Mouse (Mus musculus) hindbrain, embryonic 13.5 days (tissue): Measurements from ENCODE around the gene Abcd3. TPM values are rescaled to one million over a fixed set of nuclear protein-coding genes. Genes with fewer than 3 reads are reported as not detected.

Experiments used
- ATAC-seq: fragments of 200-750 bp; cut with Nextera tagmentation; 2 replicates; pipeline ENCODE4 v1.8.0; 2017; ENCODE audit warnings: moderate TSS enrichment; ENCODE audit not compliant: low FRiP score
- H3K27ac ChIP-seq: fragments of 300-500 bp; sonication (generic); 2 replicates; pipeline ENCODE4 v1.5.1; 2015; ENCODE audit warnings: inconsistent platforms, mild to moderate bottlenecking, moderate library complexity
- H3K27me3 ChIP-seq: fragments of 300-500 bp; sonication (generic); 2 replicates; pipeline ENCODE4 v1.6.1; 2015; ENCODE audit warnings: mild to moderate bottlenecking, inconsistent platforms
- H3K36me3 ChIP-seq: fragments of 300-500 bp; sonication (generic); 2 replicates; pipeline ENCODE4 v1.6.1; 2015; ENCODE audit warnings: mild to moderate bottlenecking, inconsistent platforms
- H3K4me1 ChIP-seq: fragments of 300-500 bp; sonication (generic); replicated peaks from 2 replicates; pipeline ENCODE4 v1.6.1; 2015; ENCODE audit warnings: inconsistent platforms
- H3K4me2 ChIP-seq: fragments of 300-500 bp; sonication (generic); 2 replicates; pipeline ENCODE4 v1.6.1; 2015; ENCODE audit warnings: inconsistent platforms, mild to moderate bottlenecking, moderate library complexity
- H3K4me3 ChIP-seq: fragments of 300-500 bp; sonication (generic); 2 replicates; pipeline ENCODE4 v1.5.1; 2015; ENCODE audit warnings: mild to moderate bottlenecking, inconsistent platforms
- H3K9ac ChIP-seq: fragments of 300-500 bp; sonication (generic); 2 replicates; pipeline ENCODE4 v1.6.1; 2015; ENCODE audit warnings: mild to moderate bottlenecking, inconsistent platforms
- H3K9me3 ChIP-seq: fragments of 300-500 bp; sonication (generic); 2 replicates; pipeline ENCODE4 v1.6.1; 2016; ENCODE audit warnings: inconsistent platforms
- WGBS: fragments of 180-500 bp; shearing (Covaris S2); methylation state at CpG from one replicate; pipeline ENCODE4 v1.1.7; 2015; 5-methylcytosine and 5-hydroxymethylcytosine counted together
- polyA plus RNA-seq: library from polyadenylated mRNA; unstranded; fragments of >200 nt; fragmentation: Nextera tagmentation; extraction: Ambion mirVana; gene quantifications from 2 replicates; pipeline ENCODE4 v1.2.1, GENCODE M21; 2015

The Abcd3 gene
- polyA plus RNA-seq = 69.1 and 70.6 TPM in 2 replicates

DNA sequence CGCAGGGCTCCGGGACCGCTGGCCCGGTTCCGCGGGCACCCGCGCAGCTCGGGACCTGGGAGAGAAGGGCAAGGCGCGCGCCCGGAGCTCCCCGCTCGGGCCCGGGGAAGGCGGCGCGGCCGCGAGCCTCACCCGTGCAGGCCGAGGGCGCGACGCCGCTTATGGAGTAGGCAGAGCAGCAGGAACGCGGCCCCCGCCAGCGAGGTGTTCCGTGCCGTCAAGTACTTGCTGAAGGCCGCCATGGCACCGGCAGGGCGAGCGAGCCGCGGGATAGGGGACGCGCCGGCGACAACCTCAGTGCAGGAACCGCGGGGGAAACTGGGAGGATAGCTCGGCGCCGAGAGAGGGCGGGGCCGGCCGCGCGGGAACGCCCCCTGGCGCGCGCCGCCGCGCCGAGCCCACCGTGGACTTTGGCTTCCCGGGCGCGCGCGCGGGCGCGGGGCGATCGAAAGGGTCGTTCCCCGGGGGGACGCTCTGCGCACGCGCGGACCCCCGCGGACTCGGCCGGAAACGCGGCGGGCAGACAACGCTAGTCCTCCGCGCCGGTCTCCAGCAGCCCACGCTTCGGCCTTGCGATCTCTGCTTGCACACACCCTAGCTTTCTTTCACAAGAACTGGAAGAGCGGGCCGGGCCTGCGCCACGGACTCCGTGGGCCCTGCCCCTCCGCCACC lies at the start of gene Abcd3:
Abcd3 (minus strand) TSS at position 426 of the 672 bp plus-strand sequence.
- H3K4me1 ChIP-seq = peaks cover 32% of the 10 kb centered on the region
- no peaks in the 10 kb centered on the region for H3K36me3 ChIP-seq
- peak; percentile 93 for ATAC-seq
- H3K4me3 ChIP-seq = peak within 1 kb of the TSS; percentile 75
- no peaks in the 10 kb centered on the region for H3K27me3 ChIP-seq
- peak within 1 kb of the TSS; percentile 80 for H3K4me2 ChIP-seq
- WGBS = under 1% methylated on average over 74 of the region's 99 CpGs
- H3K9ac ChIP-seq = peak within 1 kb of the TSS; percentile 88
- H3K9me3 ChIP-seq = no peaks in the 10 kb centered on the region
- peak within 1 kb of the TSS; percentile 98 for H3K27ac ChIP-seq

DNA sequence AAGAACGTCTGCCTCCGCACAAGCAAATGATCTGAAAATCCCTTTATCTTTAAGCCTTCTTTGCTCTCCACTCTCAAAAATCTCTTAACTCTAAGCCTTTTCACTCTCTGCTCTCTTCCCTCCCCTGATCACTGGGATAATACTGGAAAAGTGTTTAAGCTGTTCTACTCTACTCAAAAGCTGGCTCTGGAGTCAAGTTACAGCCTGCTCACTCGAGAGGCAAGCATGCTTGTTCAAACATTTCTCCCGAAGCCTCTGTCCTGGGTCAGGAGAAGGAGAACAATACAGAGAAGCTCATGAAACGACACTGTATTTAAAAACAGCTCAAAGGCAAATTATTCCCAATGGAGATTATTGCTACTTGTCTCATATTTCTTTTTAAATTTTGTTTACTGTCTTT lies 44.0 kb upstream of the Abcd3 start:
- no peak for ATAC-seq
- no peak overlapping the region for H3K4me3 ChIP-seq
- 42% methylated on average over 5 of the region's 5 CpGs for WGBS

DNA sequence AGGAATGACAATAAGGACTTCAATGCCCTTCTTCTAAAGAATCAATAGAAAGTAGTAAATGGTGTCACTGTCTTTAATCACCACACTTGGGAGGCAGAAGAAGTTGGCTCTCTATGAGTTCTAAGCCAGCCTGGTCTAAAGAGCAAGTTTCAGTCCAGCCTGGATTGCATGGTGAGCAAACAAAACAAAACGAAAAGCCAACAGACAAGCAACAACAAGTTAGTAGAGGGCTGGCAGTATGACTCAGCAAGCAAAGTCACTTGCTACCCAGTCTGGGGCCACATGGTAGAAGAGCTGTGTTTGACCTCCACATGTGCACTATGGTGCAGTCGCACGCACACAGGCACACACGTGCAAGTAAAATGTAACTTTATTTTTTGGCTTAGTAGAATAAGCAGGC lies 41.0 kb upstream of the Abcd3 start:
- Histone ChIP-seq H3K9me3 (no peaks in the 10 kb centered on the region), H3K4me1 (no peaks in the 10 kb centered on the region), H3K27me3 (no peaks in the 10 kb centered on the region), H3K27ac (no peak overlapping the region), H3K4me3 (no peak overlapping the region), H3K9ac (no peak overlapping the region), H3K4me2 (no peak overlapping the region), H3K36me3 (no peaks in the 10 kb centered on the region)
- ATAC-seq = no peak
- 93% methylated on average over 4 of the region's 4 CpGs for WGBS

More for the DNA sequence above, 44.0 kb upstream of the Abcd3 start:
- H3K4me1 ChIP-seq = no peaks in the 10 kb centered on the region
- no peak overlapping the region for H3K4me2 ChIP-seq
- no peak overlapping the region for H3K27ac ChIP-seq
- no peaks in the 10 kb centered on the region for H3K36me3 ChIP-seq
- no peaks in the 10 kb centered on the region for H3K9me3 ChIP-seq
- H3K9ac ChIP-seq = no peak overlapping the region
- no peaks in the 10 kb centered on the region for H3K27me3 ChIP-seq

DNA sequence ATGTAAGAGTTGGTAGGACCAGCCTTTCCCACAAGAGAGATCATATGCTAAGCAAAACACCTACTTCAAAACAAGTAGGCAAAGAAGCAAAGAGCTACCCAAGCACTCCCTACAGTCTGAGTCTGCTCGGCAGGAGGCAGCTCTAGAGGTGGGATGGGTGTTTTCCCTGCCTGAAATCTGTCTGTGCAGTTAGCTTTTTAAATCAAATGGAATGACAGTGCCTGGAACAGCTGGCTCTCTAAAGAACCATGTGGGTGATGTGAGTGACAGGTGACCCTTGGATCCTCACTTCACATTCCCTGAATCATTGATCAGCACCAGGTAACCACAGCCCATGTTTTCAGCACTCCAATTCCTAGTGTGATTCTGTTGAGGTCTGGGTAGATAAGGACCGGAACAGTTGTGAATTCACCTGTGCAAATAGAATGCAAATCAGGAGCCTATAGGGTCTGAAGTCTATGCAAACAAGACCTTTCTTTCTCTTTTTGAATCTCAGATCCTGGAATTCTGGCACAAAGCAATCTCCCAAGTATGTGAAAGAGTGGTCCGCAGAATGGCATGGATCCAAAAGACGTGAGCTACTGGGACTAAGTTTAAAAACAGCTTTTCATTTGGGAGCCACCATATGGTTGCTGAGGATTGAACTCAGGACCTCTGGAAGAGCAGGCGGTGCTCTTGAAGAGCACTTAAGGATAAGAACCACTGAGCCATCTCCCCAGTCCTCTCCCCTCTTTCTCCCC lies 38.8 kb upstream of the Abcd3 start:
- Histone ChIP-seq H3K4me3 (no peak overlapping the region), H3K4me1 (no peaks in the 10 kb centered on the region), H3K4me2 (no peak overlapping the region), H3K27me3 (no peaks in the 10 kb centered on the region), H3K36me3 (no peaks in the 10 kb centered on the region), H3K9ac (no peak overlapping the region), H3K27ac (no peak overlapping the region), H3K9me3 (no peaks in the 10 kb centered on the region)
- ATAC-seq = no peak
- 74% methylated on average over 5 of the region's 5 CpGs for WGBS

DNA sequence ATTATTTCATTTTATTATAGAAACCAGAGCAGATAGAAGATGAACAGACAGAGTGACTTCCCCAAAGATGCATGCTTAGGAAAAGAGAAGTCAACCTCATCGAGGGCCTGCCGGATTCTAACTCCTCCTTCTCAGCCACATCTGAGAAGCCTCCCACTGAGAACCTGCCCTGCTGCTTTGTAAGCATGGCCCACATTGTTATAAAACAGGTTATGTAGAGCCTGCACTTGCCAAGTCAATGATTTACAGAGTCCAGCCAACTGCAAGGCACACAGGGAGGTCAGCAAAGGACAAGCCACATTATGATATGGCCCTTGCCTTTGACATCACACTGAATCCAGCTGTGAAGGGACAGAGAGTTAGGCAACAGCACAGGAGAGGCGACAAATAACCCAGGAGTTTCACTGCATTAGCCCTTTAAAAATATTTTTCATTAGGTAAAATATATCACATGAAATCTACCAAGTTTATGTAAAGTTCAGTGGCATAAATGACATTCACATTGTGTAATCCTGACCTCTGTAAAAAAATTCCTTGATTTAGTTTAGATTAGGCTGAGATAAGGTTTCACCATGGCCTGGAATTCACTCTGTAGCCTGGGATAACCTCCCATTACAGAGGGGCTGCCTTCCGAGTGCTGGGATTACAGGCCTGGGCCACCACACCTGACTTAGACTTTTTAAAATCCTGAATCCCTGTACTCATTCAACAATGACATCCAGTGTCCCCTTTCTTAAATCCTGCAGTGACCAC lies 37.1 kb upstream of the Abcd3 start:
- WGBS = 40% methylated on average over 4 of the region's 4 CpGs

DNA sequence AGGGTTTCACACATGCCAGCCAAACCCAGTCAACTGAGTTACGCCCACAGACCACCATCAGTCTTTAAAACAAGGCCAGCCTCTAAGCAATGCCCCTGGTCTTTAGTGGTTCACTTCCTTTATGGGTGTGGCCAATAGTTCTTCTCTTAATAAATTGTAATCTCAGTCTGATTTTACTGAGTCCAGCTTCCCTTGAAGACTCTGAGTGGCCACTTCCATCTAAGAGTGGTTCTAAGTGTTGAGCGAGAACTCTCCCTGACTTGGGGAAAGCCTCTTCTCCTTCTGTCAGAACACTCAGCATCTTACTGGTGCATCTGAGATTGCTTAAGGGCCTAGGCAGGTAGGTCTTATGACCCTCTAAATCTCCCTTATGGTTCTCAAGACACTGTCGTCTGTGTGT lies 35.9 kb upstream of the Abcd3 start:
- Histone ChIP-seq H3K9me3 (no peaks in the 10 kb centered on the region), H3K27me3 (no peaks in the 10 kb centered on the region), H3K4me3 (no peak overlapping the region), H3K27ac (no peak overlapping the region), H3K4me2 (no peak overlapping the region), H3K9ac (no peak overlapping the region), H3K36me3 (no peaks in the 10 kb centered on the region), H3K4me1 (no peaks in the 10 kb centered on the region)
- WGBS = 93% methylated on average over 3 of the region's 3 CpGs
- ATAC-seq = no peak

More for the DNA sequence above, 37.1 kb upstream of the Abcd3 start:
- no peak overlapping the region for H3K27ac ChIP-seq
- H3K27me3 ChIP-seq = no peaks in the 10 kb centered on the region
- H3K4me1 ChIP-seq = no peaks in the 10 kb centered on the region
- ATAC-seq = no peak
- H3K9ac ChIP-seq = no peak overlapping the region
- no peaks in the 10 kb centered on the region for H3K36me3 ChIP-seq
- no peak overlapping the region for H3K4me3 ChIP-seq
- no peak overlapping the region for H3K4me2 ChIP-seq
- H3K9me3 ChIP-seq = no peaks in the 10 kb centered on the region

DNA sequence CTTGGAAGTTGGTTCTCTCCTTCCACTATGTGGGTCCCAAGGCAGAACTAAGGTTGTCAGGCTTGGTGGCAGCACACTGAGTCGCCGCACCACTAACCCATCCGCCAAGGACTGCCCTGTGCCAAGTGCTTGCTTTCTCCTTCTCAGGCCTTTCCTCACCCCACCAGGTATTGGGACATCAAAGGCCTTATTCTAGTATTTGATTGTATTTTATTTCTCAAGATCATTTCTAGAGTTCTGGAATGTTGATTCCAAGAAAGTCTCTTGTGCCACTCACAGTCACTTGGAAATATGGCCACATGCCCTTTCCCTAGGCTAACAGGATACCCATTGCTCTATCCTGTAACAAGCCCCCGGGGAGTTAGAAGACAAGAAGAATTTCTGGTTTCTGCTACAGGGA lies 35.3 kb upstream of the Abcd3 start:
- Histone ChIP-seq H3K27me3 (no peaks in the 10 kb centered on the region), H3K27ac (no peak overlapping the region), H3K9ac (no peak overlapping the region), H3K4me3 (no peak overlapping the region), H3K36me3 (no peaks in the 10 kb centered on the region), H3K4me2 (no peak overlapping the region), H3K4me1 (no peaks in the 10 kb centered on the region), H3K9me3 (no peaks in the 10 kb centered on the region)
- no peak for ATAC-seq
- WGBS = 97% methylated on average over 4 of the region's 4 CpGs

DNA sequence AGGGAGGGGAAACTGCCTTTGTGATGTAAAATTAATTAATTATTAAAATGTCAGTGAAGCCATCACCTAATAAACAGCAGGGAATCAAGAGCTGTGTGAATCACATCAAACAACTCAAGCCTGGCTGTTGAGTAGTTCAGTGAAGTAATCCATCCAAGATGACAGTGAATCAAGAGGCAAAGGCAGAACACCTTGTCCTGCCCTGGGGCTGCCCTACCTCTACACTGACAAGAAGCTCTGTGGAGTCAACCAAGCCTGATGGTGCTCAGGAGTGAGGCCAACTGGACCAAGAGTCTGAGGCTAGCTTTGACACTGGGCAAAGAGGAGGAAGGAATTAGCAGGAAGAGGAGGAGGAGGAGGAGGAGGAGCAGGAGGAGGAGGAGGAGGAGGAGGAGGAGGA lies 32.2 kb upstream of the Abcd3 start:
- Histone ChIP-seq H3K4me1 (no peaks in the 10 kb centered on the region), H3K9me3 (no peaks in the 10 kb centered on the region), H3K4me3 (no peak overlapping the region), H3K36me3 (no peaks in the 10 kb centered on the region), H3K27me3 (no peaks in the 10 kb centered on the region), H3K4me2 (no peak overlapping the region), H3K27ac (no peak overlapping the region), H3K9ac (no peak overlapping the region)
- ATAC-seq = no peak

DNA sequence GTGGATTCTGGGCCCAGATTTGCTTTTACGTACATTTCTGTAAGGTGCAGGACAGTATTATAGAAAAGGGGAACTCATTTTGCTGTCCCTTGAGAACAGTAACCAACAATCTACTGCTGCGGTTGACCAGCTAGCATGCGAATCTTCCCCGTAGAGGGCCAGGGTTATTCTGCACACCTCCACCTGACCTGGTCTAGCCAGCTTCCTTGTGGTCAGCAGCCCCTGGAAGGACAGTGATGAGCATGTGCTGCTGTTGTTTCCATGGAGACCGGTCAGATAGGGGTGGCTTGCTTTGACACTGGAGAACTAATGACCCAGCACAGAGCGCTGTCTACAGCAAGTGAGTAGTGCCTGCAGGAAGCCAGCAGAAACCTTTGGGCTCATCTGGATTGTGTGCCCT lies 29.6 kb upstream of the Abcd3 start:
- 86% methylated on average over 6 of the region's 6 CpGs for WGBS
- Histone ChIP-seq H3K4me2 (no peak overlapping the region), H3K4me3 (no peak overlapping the region), H3K4me1 (no peaks in the 10 kb centered on the region), H3K27me3 (no peaks in the 10 kb centered on the region), H3K9me3 (no peaks in the 10 kb centered on the region), H3K27ac (no peak overlapping the region), H3K36me3 (no peaks in the 10 kb centered on the region), H3K9ac (no peak overlapping the region)
- ATAC-seq = peak; percentile 54; the same call in 1 of the 2 replicates

DNA sequence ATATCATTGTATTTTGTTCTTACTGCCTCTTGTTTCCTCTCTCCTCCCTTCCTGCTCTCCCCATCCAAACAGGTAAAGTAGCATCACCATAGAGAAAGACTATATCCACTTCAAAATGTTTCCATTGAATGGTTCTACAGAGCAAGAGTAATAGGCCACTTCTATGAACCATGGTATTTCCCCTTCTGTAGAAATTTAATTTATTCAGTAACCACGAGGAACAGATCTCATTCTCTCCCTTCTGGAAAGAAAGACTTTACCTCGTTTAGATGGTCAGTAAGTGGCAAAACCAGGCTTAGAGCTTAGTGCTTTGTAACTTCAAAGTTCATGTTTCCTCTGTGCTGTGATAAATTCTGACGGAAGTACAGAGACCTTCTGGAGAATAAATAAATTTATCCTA lies 28.9 kb upstream of the Abcd3 start:
- Histone ChIP-seq H3K9ac (no peak overlapping the region), H3K9me3 (no peaks in the 10 kb centered on the region), H3K27ac (no peak overlapping the region), H3K4me3 (no peak overlapping the region), H3K4me2 (no peak overlapping the region), H3K27me3 (no peaks in the 10 kb centered on the region), H3K36me3 (no peaks in the 10 kb centered on the region), H3K4me1 (no peaks in the 10 kb centered on the region)
- no peak for ATAC-seq
- WGBS = 79% methylated on average over 3 of the region's 3 CpGs

DNA sequence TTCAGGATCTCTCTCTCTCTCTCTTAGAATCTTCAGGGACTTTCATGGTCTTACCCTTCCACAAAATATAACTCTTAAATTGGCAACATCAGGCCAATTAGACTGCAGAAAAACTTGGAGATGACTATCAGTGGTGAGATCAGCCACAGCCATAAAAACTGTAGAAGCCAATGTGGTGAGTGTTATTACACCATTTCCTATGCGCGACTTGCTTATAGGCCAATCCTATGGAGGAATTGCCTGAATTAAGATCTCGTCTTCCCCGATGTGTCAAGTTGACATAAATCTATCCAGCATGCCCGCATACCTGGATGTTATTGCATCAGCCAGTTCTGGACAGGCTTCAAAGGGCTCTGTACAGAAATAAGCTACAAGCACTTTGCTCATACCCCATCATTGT lies 28.2 kb upstream of the Abcd3 start:
- no peaks in the 10 kb centered on the region for H3K4me1 ChIP-seq
- ATAC-seq = no peak
- WGBS = 88% methylated on average over 5 of the region's 5 CpGs
- no peaks in the 10 kb centered on the region for H3K9me3 ChIP-seq
- H3K27ac ChIP-seq = no peak overlapping the region
- H3K9ac ChIP-seq = no peak overlapping the region
- H3K4me3 ChIP-seq = no peak overlapping the region
- no peak overlapping the region for H3K4me2 ChIP-seq
- no peaks in the 10 kb centered on the region for H3K27me3 ChIP-seq
- no peaks in the 10 kb centered on the region for H3K36me3 ChIP-seq

DNA sequence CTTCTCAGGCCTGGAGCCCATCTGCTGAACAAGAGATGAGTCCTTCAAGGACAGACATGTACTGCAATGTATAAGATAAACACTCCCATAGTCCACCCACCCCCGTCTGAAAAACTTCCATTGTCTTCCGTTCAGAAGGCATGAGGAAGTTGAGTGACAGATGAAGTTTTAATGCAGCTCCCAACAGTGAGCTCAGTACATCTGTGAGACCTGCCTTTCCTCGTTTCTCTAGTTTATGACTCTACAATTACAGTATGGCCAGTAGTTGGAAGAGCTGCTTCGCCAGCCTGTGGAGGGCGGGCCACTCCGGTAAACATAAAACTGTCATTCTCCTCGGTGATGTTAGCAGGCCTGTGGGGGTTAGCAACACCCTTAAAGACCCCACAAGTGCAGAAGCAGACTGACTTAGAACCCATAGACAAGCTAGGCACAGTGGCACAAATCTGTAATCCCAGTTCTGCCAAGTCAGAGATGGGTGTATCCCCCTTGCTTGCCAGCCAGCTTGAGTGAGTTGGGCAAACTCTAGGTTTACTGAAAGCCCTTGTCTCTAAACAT lies 27.3 kb upstream of the Abcd3 start:
- no peaks in the 10 kb centered on the region for H3K27me3 ChIP-seq
- no peak for ATAC-seq
- no peaks in the 10 kb centered on the region for H3K9me3 ChIP-seq
- H3K4me1 ChIP-seq = no peaks in the 10 kb centered on the region
- no peak overlapping the region for H3K27ac ChIP-seq
- no peak overlapping the region for H3K9ac ChIP-seq
- H3K4me2 ChIP-seq = no peak overlapping the region
- H3K4me3 ChIP-seq = no peak overlapping the region
- H3K36me3 ChIP-seq = no peaks in the 10 kb centered on the region
- WGBS = 70% methylated on average over 7 of the region's 7 CpGs
